In genomic region chr6:52182030-52182429, GRCm38 (mm10) we compare ENCODE assay signal across 23 mouse cellular contexts. TPM values are rescaled to one million over a fixed set of nuclear protein-coding genes. Genes with fewer than 3 reads are reported as not detected.
DNase-seq lines count a peak whose midpoint lies in the region; ATAC-seq lines count a peak whose summit lies in the region.
"Had no signal": no experiment of that assay in that cellular context is flagged by ENCODE, and none has a peak within 500 bp of the region (broad histone marks: within the 10 kb centered on the region; RNA-seq: fewer than 3 reads in every experiment).

No protein-coding gene starts in this region.

- 0 out of 2 replicates have a peak overlapping the region, but pooled peaks have one; percentile 7 for H3K27ac ChIP-seq in hindbrain, embryonic 11.5 days (ENCODE audit: low read depth, low read length)
- H3K27ac ChIP-seq in hindbrain, embryonic 10.5 days: no peak overlapping the region
- peak overlapping the region; percentile 100; the same call in 1 of the 2 replicates for H3K27ac ChIP-seq in neural tube, embryonic 11.5 days (ENCODE audit: low read depth, low read length)
- no peak overlapping the region; the same call in 1 of the 2 replicates for H3K27ac ChIP-seq in neural tube, embryonic 13.5 days (replicated peaks)
- H3K27ac ChIP-seq in forebrain, embryonic 13.5 days: no peak overlapping the region
- H3K27ac ChIP-seq: embryonic facial prominence, embryonic 13.5 days; heart, embryonic 13.5 days; macrophage; midbrain, embryonic 10.5 days had no signal

- peaks cover 2% of the 10 kb centered on the region; the same call in 1 of the 2 replicates for H3K4me1 ChIP-seq in hindbrain, embryonic 11.5 days (replicated peaks; ENCODE audit: control insufficient read depth, insufficient read depth, low read length)
- H3K4me1 ChIP-seq in hindbrain, embryonic 10.5 days (replicated peaks): no peaks in the 10 kb centered on the region; the same call in 1 of the 2 replicates
- peaks cover 72% of the 10 kb centered on the region for H3K4me1 ChIP-seq in neural tube, embryonic 11.5 days (ENCODE audit: control insufficient read depth, insufficient read depth, low read length)
- H3K4me1 ChIP-seq in neural tube, embryonic 13.5 days (replicated peaks): peaks cover 100% of the 10 kb centered on the region
- no peaks in the 10 kb centered on the region for H3K4me1 ChIP-seq in forebrain, embryonic 13.5 days
- H3K4me1 ChIP-seq: embryonic facial prominence, embryonic 13.5 days; heart, embryonic 13.5 days; midbrain, embryonic 10.5 days had no signal

- peak overlapping the region; percentile 10; the same call in 1 of the 2 replicates for H3K4me3 ChIP-seq in hindbrain, embryonic 11.5 days (ENCODE audit: low read depth, low read length)
- H3K4me3 ChIP-seq in hindbrain, embryonic 10.5 days: no peak overlapping the region
- H3K4me3 ChIP-seq in neural tube, embryonic 11.5 days (ENCODE audit: low read depth, low read length): 0 out of 2 replicates have a peak overlapping the region, but pooled peaks have one; percentile 0
- H3K4me3 ChIP-seq in neural tube, embryonic 13.5 days: no peak overlapping the region
- no peak overlapping the region for H3K4me3 ChIP-seq in forebrain, embryonic 13.5 days
- H3K4me3 ChIP-seq: embryonic facial prominence, embryonic 13.5 days; heart, embryonic 13.5 days; midbrain, embryonic 10.5 days had no signal

- H3K36me3 ChIP-seq in hindbrain, embryonic 11.5 days (ENCODE audit: control insufficient read depth, insufficient read depth, low read length): no peaks in the 10 kb centered on the region
- no peaks in the 10 kb centered on the region for H3K36me3 ChIP-seq in hindbrain, embryonic 10.5 days
- H3K36me3 ChIP-seq in neural tube, embryonic 11.5 days (ENCODE audit: control insufficient read depth, insufficient read depth, low read length): no peaks in the 10 kb centered on the region
- H3K36me3 ChIP-seq in neural tube, embryonic 13.5 days: peaks cover 8% of the 10 kb centered on the region
- no peaks in the 10 kb centered on the region for H3K36me3 ChIP-seq in forebrain, embryonic 13.5 days (ENCODE audit: poor library complexity, severe bottlenecking)
- H3K36me3 ChIP-seq: embryonic facial prominence, embryonic 13.5 days; G1E; heart, embryonic 13.5 days; midbrain, embryonic 10.5 days had no signal

- 30% methylated on average over 2 of the region's 2 CpGs for WGBS in hindbrain, embryonic 11.5 days
- WGBS in hindbrain, embryonic 10.5 days: 19% methylated on average over 2 of the region's 2 CpGs
- 15% methylated on average over 2 of the region's 2 CpGs for WGBS in neural tube, embryonic 11.5 days
- 11% methylated on average over 2 of the region's 2 CpGs for WGBS in neural tube, embryonic 13.5 days
- WGBS in forebrain, embryonic 13.5 days: 17% methylated on average over 2 of the region's 2 CpGs

- peaks cover 87% of the 10 kb centered on the region for H3K27me3 ChIP-seq in hindbrain, embryonic 11.5 days (ENCODE audit: control insufficient read depth, insufficient read depth, low read length)
- H3K27me3 ChIP-seq in hindbrain, embryonic 10.5 days (ENCODE audit: insufficient read depth, poor library complexity, severe bottlenecking): peaks cover 100% of the 10 kb centered on the region
- no peaks in the 10 kb centered on the region for H3K27me3 ChIP-seq in neural tube, embryonic 11.5 days (ENCODE audit: control insufficient read depth, insufficient read depth, low read length)
- no peaks in the 10 kb centered on the region for H3K27me3 ChIP-seq in neural tube, embryonic 13.5 days
- peaks cover 100% of the 10 kb centered on the region for H3K27me3 ChIP-seq in forebrain, embryonic 13.5 days

- DNase-seq in hindbrain, embryonic 11.5 days (ENCODE audit: low spot score): no peak
- DNase-seq in hindbrain, embryonic 10.5 days (ENCODE audit: low spot score): no peak
- no peak for DNase-seq in neural tube, embryonic 11.5 days (ENCODE audit: low spot score)
- DNase-seq in neural tube, embryonic 10.5 days (ENCODE audit: extremely low spot score, low spot score): no peak
- peak; percentile 67 for DNase-seq in kidney, adult 9 months
- no peak for DNase-seq in thymus, postnatal 4 days
- DNase-seq: adrenal gland, postnatal 25 days; cerebellum, adult 11 months; cerebellum, postnatal 14 days; heart, adult 18-20 months; heart, postnatal 36 days; lung, adult 18-20 months; thymus, adult 2 months had no signal

- H3K9me3 ChIP-seq in hindbrain, embryonic 11.5 days (ENCODE audit: control insufficient read depth, low read length): no peaks in the 10 kb centered on the region
- H3K9me3 ChIP-seq in hindbrain, embryonic 10.5 days: no peaks in the 10 kb centered on the region
- H3K9me3 ChIP-seq in neural tube, embryonic 11.5 days (ENCODE audit: control insufficient read depth, low read length): no peaks in the 10 kb centered on the region
- no peaks in the 10 kb centered on the region for H3K9me3 ChIP-seq in neural tube, embryonic 13.5 days
- H3K9me3 ChIP-seq in forebrain, embryonic 13.5 days (replicated peaks): no peaks in the 10 kb centered on the region
- H3K9me3 ChIP-seq: embryonic facial prominence, embryonic 13.5 days; G1E; heart, embryonic 13.5 days; midbrain, embryonic 10.5 days had no signal

- no peak overlapping the region for H3K9ac ChIP-seq in hindbrain, embryonic 11.5 days (ENCODE audit: low read depth, low read length)
- H3K9ac ChIP-seq in neural tube, embryonic 11.5 days (ENCODE audit: low read length): no peak overlapping the region
- 0 out of 2 replicates have a peak overlapping the region, but pooled peaks have one; percentile 95 for H3K9ac ChIP-seq in neural tube, embryonic 13.5 days
- H3K9ac ChIP-seq in forebrain, embryonic 13.5 days: no peak overlapping the region
- H3K9ac ChIP-seq: embryonic facial prominence, embryonic 13.5 days; heart, embryonic 13.5 days had no signal

- H3K4me2 ChIP-seq in hindbrain, embryonic 11.5 days (replicated peaks; ENCODE audit: low read depth, low read length): peak overlapping the region; percentile 55; the same call in 1 of the 2 replicates
- peak overlapping the region; percentile 78 for H3K4me2 ChIP-seq in neural tube, embryonic 11.5 days (ENCODE audit: low read depth)
- H3K4me2 ChIP-seq in neural tube, embryonic 13.5 days: peak overlapping the region; percentile 75
- H3K4me2 ChIP-seq in forebrain, embryonic 13.5 days: no peak overlapping the region
- H3K4me2 ChIP-seq: embryonic facial prominence, embryonic 13.5 days; heart, embryonic 13.5 days; liver, embryonic 11.5 days had no signal

- no peak for ATAC-seq in hindbrain, embryonic 11.5 days (ENCODE audit: low FRiP score)
- no peak for ATAC-seq in neural tube, embryonic 11.5 days (ENCODE audit: insufficient read depth, low FRiP score, low TSS enrichment)
- no peak for ATAC-seq in neural tube, embryonic 13.5 days (ENCODE audit: low read depth)
- ATAC-seq in forebrain, embryonic 13.5 days: no peak
- ATAC-seq: activated CD4-positive, CD25-positive, alpha-beta regulatory T cell, adult 4 months had no signal

RNA-seq across cellular contexts. Expression of gene 5730596B20Rik, which starts 4.7 kb away (rescaled TPM):
- polyA plus RNA-seq in hindbrain, embryonic 11.5 days (2014; fragmentation: Nextera tagmentation; extraction: Ambion mirVana): 4.9 and 5.4 TPM in 2 replicates
- 0.90 and 3.6 TPM in 2 replicates for polyA plus RNA-seq in hindbrain, embryonic 10.5 days (2016; fragmentation: Nextera tagmentation; extraction: Ambion mirVana)
- 4.1 and 4.5 TPM in 2 replicates for polyA plus RNA-seq in neural tube, embryonic 11.5 days (2014; fragmentation: Nextera tagmentation; extraction: Ambion mirVana)
- 3.5 and 4.1 TPM in 2 replicates for polyA plus RNA-seq in neural tube, embryonic 13.5 days (2015; fragmentation: Nextera tagmentation; extraction: Ambion mirVana)
- polyA plus RNA-seq in forebrain, embryonic 13.5 days (2015; fragmentation: Nextera tagmentation; extraction: Ambion mirVana): not detected in 2 replicates
- polyA plus RNA-seq: activated CD4-positive, CD25-positive, alpha-beta regulatory T cell, adult 4 months; G1E; macrophage; midbrain, embryonic 10.5 days; midbrain, postnatal 0 days had no signal

RNA-seq across cellular contexts. Expression of gene Hoxa4, which starts 9.5 kb away (rescaled TPM):
- 11.9 and 12.8 TPM in 2 replicates for polyA plus RNA-seq in hindbrain, embryonic 11.5 days (2014; fragmentation: Nextera tagmentation; extraction: Ambion mirVana)
- polyA plus RNA-seq in hindbrain, embryonic 10.5 days (2016; fragmentation: Nextera tagmentation; extraction: Ambion mirVana): 0.14 and 4.3 TPM in 2 replicates
- polyA plus RNA-seq in neural tube, embryonic 11.5 days (2014; fragmentation: Nextera tagmentation; extraction: Ambion mirVana): 10.2 and 11.7 TPM in 2 replicates
- polyA plus RNA-seq in neural tube, embryonic 13.5 days (2015; fragmentation: Nextera tagmentation; extraction: Ambion mirVana): 5.7 and 5.8 TPM in 2 replicates
- polyA plus RNA-seq in forebrain, embryonic 13.5 days (2015; fragmentation: Nextera tagmentation; extraction: Ambion mirVana): not detected in 2 replicates
- polyA plus RNA-seq: activated CD4-positive, CD25-positive, alpha-beta regulatory T cell, adult 4 months; G1E; midbrain, embryonic 10.5 days; midbrain, postnatal 0 days had no signal

RNA-seq across cellular contexts. Expression of gene Hoxa2, which starts 17.4 kb away (rescaled TPM):
- 63.7 and 68.1 TPM in 2 replicates for polyA plus RNA-seq in hindbrain, embryonic 11.5 days (2014; fragmentation: Nextera tagmentation; extraction: Ambion mirVana)
- polyA plus RNA-seq in hindbrain, embryonic 10.5 days (2016; fragmentation: Nextera tagmentation; extraction: Ambion mirVana): 31.4 and 56.9 TPM in 2 replicates
- 36.0 and 37.5 TPM in 2 replicates for polyA plus RNA-seq in neural tube, embryonic 11.5 days (2014; fragmentation: Nextera tagmentation; extraction: Ambion mirVana)
- 11.9 and 13.7 TPM in 2 replicates for polyA plus RNA-seq in neural tube, embryonic 13.5 days (2015; fragmentation: Nextera tagmentation; extraction: Ambion mirVana)
- not detected in 2 replicates for polyA plus RNA-seq in forebrain, embryonic 13.5 days (2015; fragmentation: Nextera tagmentation; extraction: Ambion mirVana)
- polyA plus RNA-seq: activated CD4-positive, CD25-positive, alpha-beta regulatory T cell, adult 4 months; G1E; macrophage; midbrain, postnatal 0 days had no signal

RNA-seq across cellular contexts. Expression of gene Hoxa5, which starts 22.4 kb away (rescaled TPM):
- 23.8 and 39.3 TPM in 2 replicates for polyA plus RNA-seq in hindbrain, embryonic 11.5 days (2014; fragmentation: Nextera tagmentation; extraction: Ambion mirVana)
- 1.8 TPM in 1 of 2 replicates, not detected in the other for polyA plus RNA-seq in hindbrain, embryonic 10.5 days (2016; fragmentation: Nextera tagmentation; extraction: Ambion mirVana)
- 53.4 and 56.5 TPM in 2 replicates for polyA plus RNA-seq in neural tube, embryonic 11.5 days (2014; fragmentation: Nextera tagmentation; extraction: Ambion mirVana)
- polyA plus RNA-seq in neural tube, embryonic 13.5 days (2015; fragmentation: Nextera tagmentation; extraction: Ambion mirVana): 44.7 and 66.8 TPM in 2 replicates
- polyA plus RNA-seq in forebrain, embryonic 13.5 days (2015; fragmentation: Nextera tagmentation; extraction: Ambion mirVana): not detected in 2 replicates
- polyA plus RNA-seq: activated CD4-positive, CD25-positive, alpha-beta regulatory T cell, adult 4 months; G1E; midbrain, embryonic 10.5 days; midbrain, postnatal 0 days had no signal

RNA-seq across cellular contexts. Expression of gene Hoxa1, which starts 23.9 kb away (rescaled TPM):
- 4.0 and 4.1 TPM in 2 replicates for polyA plus RNA-seq in hindbrain, embryonic 11.5 days (2014; fragmentation: Nextera tagmentation; extraction: Ambion mirVana)
- 0.77 and 1.4 TPM in 2 replicates for polyA plus RNA-seq in hindbrain, embryonic 10.5 days (2016; fragmentation: Nextera tagmentation; extraction: Ambion mirVana)
- polyA plus RNA-seq in neural tube, embryonic 11.5 days (2014; fragmentation: Nextera tagmentation; extraction: Ambion mirVana): 8.0 and 9.3 TPM in 2 replicates
- polyA plus RNA-seq in neural tube, embryonic 13.5 days (2015; fragmentation: Nextera tagmentation; extraction: Ambion mirVana): 2.0 and 3.0 TPM in 2 replicates
- not detected in 2 replicates for polyA plus RNA-seq in forebrain, embryonic 13.5 days (2015; fragmentation: Nextera tagmentation; extraction: Ambion mirVana)
- polyA plus RNA-seq: activated CD4-positive, CD25-positive, alpha-beta regulatory T cell, adult 4 months; G1E; midbrain, postnatal 0 days had no signal

Comparison
In these comparisons a context has a peak if more than half of its experiments do, and no peak if none do; other contexts are left out.
1. H3K27ac ChIP-seq: peak in hindbrain, embryonic 11.5 days (single experiment) and neural tube, embryonic 11.5 days (single experiment); none in hindbrain, embryonic 10.5 days (single experiment), neural tube, embryonic 13.5 days (single experiment) and forebrain, embryonic 13.5 days (single experiment).
2. H3K4me3 ChIP-seq: peak in hindbrain, embryonic 11.5 days (single experiment) and neural tube, embryonic 11.5 days (single experiment); none in hindbrain, embryonic 10.5 days (single experiment), neural tube, embryonic 13.5 days (single experiment) and forebrain, embryonic 13.5 days (single experiment).
3. RNA of gene Hoxa2, which starts 17.4 kb away (polyA plus RNA-seq): 63.7 to 68.1 TPM in hindbrain, embryonic 11.5 days, 31.4 to 56.9 TPM in hindbrain, embryonic 10.5 days, 36.0 to 37.5 TPM in neural tube, embryonic 11.5 days and 11.9 to 13.7 TPM in neural tube, embryonic 13.5 days; not detected in forebrain, embryonic 13.5 days; every median in the first group is over 10 times any median in the second.